Mouse (Mus musculus) olfactory bulb, adult 2 months (tissue): Measurements from ENCODE around the gene Sdhc.

Experiments used
- CTCF ChIP-seq: fragments of 200-500 bp; IDR thresholded peaks from 2 replicates; pipeline ENCODE4 v1.5.1; 2012; ENCODE audit warnings: low read depth, mild to moderate bottlenecking, low read length, moderate library complexity; ENCODE audit not compliant: insufficient read depth
- POLR2A ChIP-seq: fragments of 200-500 bp; IDR thresholded peaks from 2 replicates; pipeline ENCODE4 v1.6.1; 2012; ENCODE audit warnings: mild to moderate bottlenecking, low read depth, low read length, moderate library complexity; ENCODE audit not compliant: insufficient read depth

DNA sequence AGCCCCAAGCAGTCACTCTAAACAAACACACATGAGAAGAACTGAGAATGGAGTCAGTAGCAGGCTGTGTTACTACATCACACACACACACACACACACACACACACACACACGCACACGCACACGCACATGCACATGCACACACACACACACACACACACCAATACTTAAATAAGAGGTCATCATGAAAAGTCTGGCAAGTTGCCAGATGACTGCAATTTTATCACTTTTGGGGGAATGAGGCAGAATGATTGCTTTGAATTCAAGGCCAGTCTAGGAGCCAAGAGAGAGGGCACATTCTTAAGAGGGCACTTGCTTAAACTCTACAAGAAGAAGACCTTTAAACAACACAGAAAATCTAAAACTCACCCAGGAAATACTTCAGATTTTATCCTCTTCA, 12.1 kb upstream of the Sdhc start:
- TF ChIP-seq CTCF (no peak), POLR2A (no peak)
